Mouse (Mus musculus) intestine, embryonic 14.5 days (tissue): Measurements from ENCODE around the gene Slc8a2. TPM values are rescaled to one million over a fixed set of nuclear protein-coding genes. Genes with fewer than 3 reads are reported as not detected.

Source experiments
- ATAC-seq: fragments of 200-750 bp; cut with Nextera tagmentation; replicated peaks from 2 replicates; pipeline ENCODE4 v1.8.0; 2017; ENCODE audit warnings: low read depth, moderate number of reproducible peaks, moderate TSS enrichment, moderate library complexity; ENCODE audit not compliant: low FRiP score, low TSS enrichment
- DNase-seq: peaks from one replicate; pipeline ENCODE4 v3.0.0-alpha.2; 2018; ENCODE audit warnings: low spot score
- H3K27ac ChIP-seq: fragments of 300-500 bp; sonication (generic); 2 replicates; pipeline ENCODE4 v1.5.1; 2014; ENCODE audit warnings: low read depth, mild to moderate bottlenecking, control low read depth
- H3K27me3 ChIP-seq: fragments of 300-500 bp; sonication (generic); replicated peaks from 2 replicates; pipeline ENCODE4 v1.6.1; 2014; ENCODE audit warnings: low read length, control low read depth; ENCODE audit not compliant: control insufficient read depth, insufficient read depth
- H3K36me3 ChIP-seq: fragments of 300-500 bp; sonication (generic); 2 replicates; pipeline ENCODE4 v1.6.1; 2014; ENCODE audit warnings: low read length, control low read depth; ENCODE audit not compliant: control insufficient read depth, insufficient read depth
- H3K4me1 ChIP-seq: fragments of 300-500 bp; sonication (generic); replicated peaks from 2 replicates; pipeline ENCODE4 v1.6.1; 2014; ENCODE audit warnings: low read length, control low read depth, mixed read lengths; ENCODE audit not compliant: control insufficient read depth, insufficient read depth
- H3K4me2 ChIP-seq: fragments of 300-500 bp; sonication (generic); 2 replicates; pipeline ENCODE4 v1.6.1; 2014; ENCODE audit warnings: low read length
- H3K4me3 ChIP-seq: fragments of 300-500 bp; sonication (generic); 2 replicates; pipeline ENCODE4 v1.5.1; 2014; ENCODE audit warnings: low read depth, low read length, control low read depth, mixed read lengths
- H3K9ac ChIP-seq: fragments of 300-500 bp; sonication (generic); 2 replicates; pipeline ENCODE4 v1.6.1; 2014; ENCODE audit warnings: mild to moderate bottlenecking, low read length
- H3K9me3 ChIP-seq: fragments of 300-500 bp; sonication (generic); 2 replicates; pipeline ENCODE4 v1.6.1; 2016; ENCODE audit warnings: low read length, control low read depth; ENCODE audit not compliant: control insufficient read depth
- WGBS: fragments of 180-500 bp; shearing (Covaris S2); extraction: QIAGEN DNeasy Blood & Tissue Kit; methylation state at CpG from one replicate; pipeline ENCODE4 v1.1.7; 2014; 5-methylcytosine and 5-hydroxymethylcytosine counted together
- polyA plus RNA-seq: library from polyadenylated mRNA; unstranded; fragments of >200 nt; fragmentation: Nextera tagmentation; extraction: Ambion mirVana; gene quantifications from 2 replicates; pipeline ENCODE4 v1.2.1, GENCODE M21; 2014

Gene Slc8a2
- polyA plus RNA-seq, 1 experiment from 2014 or later: 0.23 TPM

DNA sequence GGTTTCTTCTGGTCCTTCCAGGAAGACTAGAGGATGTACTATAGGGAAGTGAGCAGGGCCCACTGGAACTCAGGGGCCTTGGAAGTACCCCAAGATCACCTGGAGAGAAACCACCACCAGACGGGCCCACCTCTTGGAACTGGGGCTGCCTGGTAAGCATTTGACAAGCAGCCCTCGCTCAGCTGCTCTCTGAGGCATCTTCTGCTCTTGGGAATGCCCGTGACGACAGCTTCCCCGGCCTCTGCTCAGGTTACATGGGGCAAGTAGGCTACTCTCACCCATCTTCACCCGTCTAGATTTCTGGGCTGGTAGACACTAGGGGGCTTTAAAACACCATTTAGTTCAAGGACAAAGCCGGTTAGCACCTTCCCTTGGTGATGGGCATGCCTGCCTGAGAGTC is 28.5 kb upstream of the Slc8a2 start:
- H3K4me3 ChIP-seq: no peak overlapping the region
- no peak overlapping the region for H3K4me2 ChIP-seq
- H3K27ac ChIP-seq: no peak overlapping the region
- no peaks in the 10 kb centered on the region for H3K9me3 ChIP-seq
- H3K27me3 ChIP-seq: no peaks in the 10 kb centered on the region
- ATAC-seq (no peak), DNase-seq (no peak)
- H3K4me1 ChIP-seq: peaks cover 16% of the 10 kb centered on the region
- no peak overlapping the region for H3K9ac ChIP-seq
- peaks cover 37% of the 10 kb centered on the region for H3K36me3 ChIP-seq
- 74% methylated on average over 7 of the region's 7 CpGs for WGBS

- WGBS: 77% methylated on average over 15 of the region's 15 CpGs
Observed at GRCm38 (mm10) chr7:16101726-16102475, 27.7 kb upstream of the Slc8a2 start.

DNA sequence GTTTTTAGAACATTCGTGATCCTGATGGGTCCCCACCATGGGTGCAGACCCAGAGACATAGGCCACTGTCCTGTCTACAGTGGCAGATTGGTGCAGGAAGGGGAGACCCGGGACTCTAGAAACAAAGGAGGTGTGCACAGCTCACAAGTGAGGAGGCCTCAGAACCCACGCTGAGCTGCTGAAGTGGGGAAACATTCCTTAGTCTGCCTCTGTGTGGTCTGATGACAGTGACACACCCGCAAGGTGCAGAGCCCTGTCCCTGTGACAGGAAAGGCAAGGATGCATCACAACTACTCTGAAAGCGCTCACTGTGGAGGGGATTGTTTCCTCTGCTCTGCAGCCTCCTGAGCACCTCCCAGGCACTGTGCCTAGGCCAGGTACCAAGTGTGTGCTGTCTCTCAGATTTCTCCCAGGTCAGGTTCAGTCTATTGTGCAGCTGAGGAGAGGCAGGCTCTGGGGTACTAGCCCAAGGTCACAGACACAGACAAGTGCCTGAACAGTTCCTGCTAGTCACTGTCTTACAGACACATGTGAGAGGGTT is 26.9 kb upstream of the Slc8a2 start:
- Histone ChIP-seq H3K4me3 (no peak overlapping the region), H3K36me3 (peaks cover 45% of the 10 kb centered on the region), H3K27ac (no peak overlapping the region), H3K4me2 (no peak overlapping the region), H3K9ac (no peak overlapping the region), H3K27me3 (no peaks in the 10 kb centered on the region), H3K9me3 (no peaks in the 10 kb centered on the region), H3K4me1 (peaks cover 13% of the 10 kb centered on the region)
- DNase-seq (no peak), ATAC-seq (no peak)
- WGBS: 84% methylated on average over 5 of the region's 5 CpGs

More at GRCm38 (mm10) chr7:16101726-16102475, 27.7 kb upstream of the Slc8a2 start:
- Histone ChIP-seq H3K9me3 (no peaks in the 10 kb centered on the region), H3K27ac (no peak overlapping the region), H3K4me3 (no peak overlapping the region), H3K36me3 (peaks cover 37% of the 10 kb centered on the region), H3K27me3 (no peaks in the 10 kb centered on the region), H3K9ac (0 out of 2 replicates have a peak overlapping the region, but pooled peaks have one; percentile 5), H3K4me1 (peaks cover 16% of the 10 kb centered on the region), H3K4me2 (no peak overlapping the region)
- ATAC-seq (no peak), DNase-seq (no peak)

DNA sequence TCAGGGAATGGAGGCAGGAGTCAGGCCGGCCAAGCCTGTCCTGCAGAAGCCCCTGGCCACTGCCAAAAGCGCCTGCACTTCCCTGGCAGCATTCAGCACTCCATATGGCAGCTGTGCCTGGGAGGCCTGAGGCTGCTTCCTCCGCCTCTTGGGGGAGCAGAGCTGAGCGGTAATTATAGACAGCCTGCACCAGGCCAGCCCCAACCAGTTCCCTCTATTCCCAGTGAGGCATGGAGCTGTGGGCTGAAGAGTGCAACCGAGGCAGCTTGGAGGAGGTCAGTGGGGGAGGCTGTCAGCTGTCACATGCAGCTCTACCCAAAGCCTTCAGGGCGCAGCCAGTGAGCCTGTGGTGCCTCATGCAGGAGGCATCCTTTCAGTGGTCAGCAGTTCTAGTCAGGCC is 25.9 kb upstream of the Slc8a2 start:
- DNase-seq (no peak), ATAC-seq (no peak)
- peaks cover 13% of the 10 kb centered on the region for H3K4me1 ChIP-seq
- H3K27ac ChIP-seq: no peak overlapping the region
- no peak overlapping the region for H3K4me3 ChIP-seq
- H3K9ac ChIP-seq: no peak overlapping the region
- no peak overlapping the region for H3K4me2 ChIP-seq
- H3K27me3 ChIP-seq: no peaks in the 10 kb centered on the region
- no peaks in the 10 kb centered on the region for H3K9me3 ChIP-seq
- peaks cover 55% of the 10 kb centered on the region for H3K36me3 ChIP-seq
- 76% methylated on average over 6 of the region's 6 CpGs for WGBS

DNA sequence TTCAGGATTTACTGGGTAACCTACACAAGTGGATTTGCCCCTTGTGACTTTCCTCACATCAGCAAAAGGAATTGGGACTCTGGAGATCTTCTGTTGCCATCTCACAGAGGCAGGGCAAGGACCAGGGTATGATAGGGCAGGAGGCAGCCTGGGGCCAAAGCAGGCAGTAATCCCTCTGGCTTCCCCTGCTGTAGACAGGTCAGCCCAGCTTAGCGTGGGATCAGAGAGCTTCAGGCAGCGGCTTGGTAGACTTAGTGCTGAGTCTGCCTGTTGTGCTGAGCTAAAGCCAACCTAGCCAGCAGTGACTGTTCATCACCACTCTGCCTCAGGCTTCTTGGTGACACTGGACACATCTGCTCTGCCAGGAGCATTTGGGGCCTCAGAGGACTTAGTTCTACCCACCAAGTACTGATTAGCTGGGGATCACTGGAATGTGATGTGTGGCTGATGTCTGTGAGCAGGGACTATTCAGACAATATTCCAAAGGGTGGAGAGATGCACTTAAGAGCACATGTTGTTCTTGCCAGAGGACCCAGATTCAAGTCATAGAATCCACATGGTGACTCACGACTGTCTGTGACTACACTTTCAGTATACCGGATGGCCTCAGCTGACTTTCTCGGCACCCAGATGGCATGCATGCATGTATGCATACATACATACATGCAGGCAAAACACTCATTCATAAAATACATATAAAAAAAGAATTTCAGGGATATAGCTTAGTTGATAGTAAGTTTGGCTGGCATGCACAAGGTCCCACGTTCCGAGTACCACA is 24.8 kb upstream of the Slc8a2 start:
- Histone ChIP-seq H3K27me3 (no peaks in the 10 kb centered on the region), H3K4me1 (peaks cover 5% of the 10 kb centered on the region), H3K4me2 (no peak overlapping the region), H3K4me3 (no peak overlapping the region), H3K9ac (no peak overlapping the region), H3K27ac (no peak overlapping the region), H3K9me3 (no peaks in the 10 kb centered on the region), H3K36me3 (peaks cover 65% of the 10 kb centered on the region)
- ATAC-seq: no peak
- WGBS: 91% methylated on average over 7 of the region's 7 CpGs
- DNase-seq: no peak

- Histone ChIP-seq H3K9ac (no peak overlapping the region), H3K36me3 (peaks cover 84% of the 10 kb centered on the region), H3K27me3 (no peaks in the 10 kb centered on the region), H3K9me3 (no peaks in the 10 kb centered on the region), H3K4me3 (no peak overlapping the region), H3K27ac (no peak overlapping the region), H3K4me1 (no peaks in the 10 kb centered on the region), H3K4me2 (no peak overlapping the region)
- DNase-seq (no peak), ATAC-seq (no peak)
- 93% methylated on average over 9 of the region's 9 CpGs for WGBS
Observed at GRCm38 (mm10) chr7:16108886-16109542, 20.6 kb upstream of the Slc8a2 start.

DNA sequence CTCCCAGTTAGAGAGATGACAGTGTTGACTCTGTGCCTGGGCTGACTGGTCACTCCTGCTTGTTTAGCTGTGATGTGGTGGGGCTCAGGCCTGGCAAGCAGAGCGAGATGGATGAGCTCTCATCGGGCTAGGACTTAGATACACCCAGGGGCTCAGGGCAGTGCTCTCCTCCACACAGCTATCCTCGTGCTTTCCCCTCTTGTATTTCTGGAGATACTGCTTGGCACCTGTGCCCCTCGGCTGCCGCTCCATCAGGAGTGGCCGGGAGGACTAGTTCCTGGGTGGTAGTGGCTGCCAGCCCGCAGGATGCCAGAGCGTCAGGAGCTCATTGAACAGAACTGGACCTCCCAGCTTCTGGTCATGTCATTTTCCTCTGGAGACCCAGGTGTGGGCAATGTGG is 19.5 kb upstream of the Slc8a2 start:
- Histone ChIP-seq H3K36me3 (peaks cover 84% of the 10 kb centered on the region), H3K4me2 (no peak overlapping the region), H3K4me3 (no peak overlapping the region), H3K27ac (no peak overlapping the region), H3K27me3 (no peaks in the 10 kb centered on the region), H3K9ac (no peak overlapping the region), H3K4me1 (no peaks in the 10 kb centered on the region), H3K9me3 (no peaks in the 10 kb centered on the region)
- 92% methylated on average over 8 of the region's 8 CpGs for WGBS
- ATAC-seq (no peak), DNase-seq (no peak)

- Histone ChIP-seq H3K27ac (no peak overlapping the region), H3K4me3 (no peak overlapping the region), H3K27me3 (no peaks in the 10 kb centered on the region), H3K9ac (no peak overlapping the region), H3K4me1 (no peaks in the 10 kb centered on the region), H3K36me3 (peaks cover 95% of the 10 kb centered on the region), H3K4me2 (no peak overlapping the region), H3K9me3 (no peaks in the 10 kb centered on the region)
- DNase-seq (no peak), ATAC-seq (no peak)
- WGBS: 86% methylated on average over 7 of the region's 7 CpGs
Observed at GRCm38 (mm10) chr7:16111284-16112090, 18.1 kb upstream of the Slc8a2 start.
